ENCODE assay signal across 9 mouse cellular contexts in the genomic region with DNA sequence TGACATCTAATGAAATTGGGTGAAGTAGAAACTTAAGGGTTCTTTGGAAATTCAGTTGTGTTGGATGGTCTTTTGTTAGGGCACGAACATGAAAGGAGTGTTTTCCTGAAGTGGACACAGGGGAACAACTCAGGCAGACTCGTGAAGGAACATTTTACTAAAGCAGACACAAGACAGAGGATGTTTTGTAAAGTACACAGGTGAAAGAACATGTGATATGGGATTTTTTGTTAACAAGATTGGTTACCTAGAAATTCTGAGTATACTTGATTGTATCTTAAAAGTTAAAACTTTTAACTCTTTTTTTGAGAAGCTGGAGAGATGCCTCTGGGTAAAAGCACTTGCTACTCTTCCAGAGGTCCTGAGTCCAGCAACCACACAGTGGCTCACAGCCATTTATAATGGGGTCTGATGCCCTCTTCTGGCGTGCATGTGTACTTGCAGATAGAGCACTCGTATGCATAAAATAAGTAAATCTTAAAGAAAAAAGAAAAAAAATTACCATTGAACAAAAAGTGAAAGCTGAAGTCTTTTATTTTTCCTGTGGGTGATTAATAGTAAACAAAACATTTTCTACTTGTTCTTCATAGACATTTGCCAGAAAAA. TPM values are rescaled to one million over a fixed set of nuclear protein-coding genes. Genes with fewer than 3 reads are reported as not detected.
DNase-seq lines count a peak whose midpoint lies in the region.
"Had no signal": no experiment of that assay in that cellular context is flagged by ENCODE, and none has a peak within 500 bp of the region (broad histone marks: within the 10 kb centered on the region; RNA-seq: fewer than 3 reads in every experiment).

No protein-coding gene starts in this region.

- peak; percentile 55 to 62 for DNase-seq in cerebellum, postnatal 14 days
- no peak for DNase-seq in cerebellum, adult 11 months
- peak; percentile 26 for DNase-seq in right cerebral cortex, postnatal 4 days
- no peak for DNase-seq in right cerebral cortex, postnatal 36 days (ENCODE audit: low spot score in 2 of 2)
- peak; percentile 50 for DNase-seq in embryonic facial prominence, embryonic 10.5 days (ENCODE audit: low spot score)
- DNase-seq in kidney, postnatal 4 days: peak; percentile 57 to 65
- DNase-seq in natural killer cell, adult 2 months (ENCODE audit: low spot score in 2 of 2): peak; percentile 32 to 54
- no peak for DNase-seq in layer of hippocampus, adult 18-20 months (ENCODE audit: low spot score in 2 of 2)

- peaks cover 9% of the 10 kb centered on the region for H3K4me1 ChIP-seq in embryonic facial prominence, embryonic 10.5 days

- no peaks in the 10 kb centered on the region for H3K27me3 ChIP-seq in embryonic facial prominence, embryonic 10.5 days (replicated peaks; ENCODE audit: low read depth, poor library complexity, severe bottlenecking)
- H3K27me3 ChIP-seq: heart, embryonic 15.5 days had no signal

- WGBS in embryonic facial prominence, embryonic 10.5 days: 42% methylated on average over 4 of the region's 4 CpGs

- no peak overlapping the region for H3K4me3 ChIP-seq in embryonic facial prominence, embryonic 10.5 days
- H3K4me3 ChIP-seq: heart, embryonic 15.5 days had no signal

- H3K27ac ChIP-seq in embryonic facial prominence, embryonic 10.5 days (replicated peaks): no peak overlapping the region
- H3K27ac ChIP-seq: heart, embryonic 15.5 days had no signal

- H3K9me3 ChIP-seq in embryonic facial prominence, embryonic 10.5 days: no peaks in the 10 kb centered on the region
- H3K9me3 ChIP-seq: heart, embryonic 15.5 days had no signal

- no peaks in the 10 kb centered on the region for H3K36me3 ChIP-seq in embryonic facial prominence, embryonic 10.5 days (replicated peaks)
- H3K36me3 ChIP-seq: heart, embryonic 15.5 days had no signal

RNA-seq across cellular contexts. Expression of gene Lims1, which starts 54.4 kb away (rescaled TPM):
- polyA plus RNA-seq in embryonic facial prominence, embryonic 10.5 days (2016; fragmentation: Nextera tagmentation; extraction: Ambion mirVana): 107 and 108 TPM in 2 replicates
- total RNA-seq in layer of hippocampus, adult 18-20 months (2021): 10 to 100 TPM; 18.9 to 20.4 TPM

Comparison
In these comparisons a context has a peak if more than half of its experiments do, and no peak if none do; other contexts are left out.
1. DNase-seq: peak in cerebellum, postnatal 14 days (2 of 2), right cerebral cortex, postnatal 4 days (single experiment), embryonic facial prominence, embryonic 10.5 days (single experiment), kidney, postnatal 4 days (2 of 2) and natural killer cell, adult 2 months (2 of 2); none in cerebellum, adult 11 months (single experiment), right cerebral cortex, postnatal 36 days (0 of 2) and layer of hippocampus, adult 18-20 months (0 of 2).